Mouse (Mus musculus) limb, embryonic 14.5 days (tissue): ENCODE data around the gene Cbfa2t2. TPM values are rescaled to one million over a fixed set of nuclear protein-coding genes. Genes with fewer than 3 reads are reported as not detected.

Experiments
- ATAC-seq: fragments of 200-750 bp; cut with Nextera tagmentation; 2 replicates; pipeline ENCODE4 v1.8.0; 2017; ENCODE audit warnings: low read depth, moderate number of reproducible peaks, moderate TSS enrichment; ENCODE audit not compliant: low FRiP score
- DNase-seq: peaks from one replicate; pipeline ENCODE4 v3.0.0-alpha.2; 2015; ENCODE audit warnings: low spot score
- H3K27ac ChIP-seq: fragments of 300-500 bp; sonication (generic); replicated peaks from 2 replicates; pipeline ENCODE4 v1.5.1; 2014; ENCODE audit warnings: low read depth, mild to moderate bottlenecking, low read length, moderate library complexity, mixed read lengths
- H3K27me3 ChIP-seq: fragments of 300-500 bp; sonication (generic); 2 replicates; pipeline ENCODE4 v1.6.1; 2014; ENCODE audit warnings: low read length, mixed read lengths; ENCODE audit not compliant: control insufficient read depth, insufficient read depth
- H3K36me3 ChIP-seq: fragments of 300-500 bp; sonication (generic); 2 replicates; pipeline ENCODE4 v1.6.1; 2014; ENCODE audit warnings: mild to moderate bottlenecking, low read length, moderate library complexity, mixed read lengths; ENCODE audit not compliant: control insufficient read depth, insufficient read depth
- H3K4me1 ChIP-seq: fragments of 300-500 bp; sonication (generic); 2 replicates; pipeline ENCODE4 v1.6.1; 2014; ENCODE audit warnings: antibody characterized with exemption, low read length, mixed read lengths; ENCODE audit not compliant: control insufficient read depth, insufficient read depth
- H3K4me2 ChIP-seq: fragments of 300-500 bp; sonication (generic); replicated peaks from 2 replicates; pipeline ENCODE4 v1.6.1; 2014; ENCODE audit warnings: low read depth, mild to moderate bottlenecking, low read length, moderate library complexity; ENCODE audit not compliant: severe bottlenecking
- H3K4me3 ChIP-seq: fragments of 300-500 bp; sonication (generic); replicated peaks from 2 replicates; pipeline ENCODE4 v1.5.1; 2014; ENCODE audit warnings: low read length
- H3K9ac ChIP-seq: fragments of 300-500 bp; sonication (generic); 2 replicates; pipeline ENCODE4 v1.6.1; 2014; ENCODE audit warnings: mild to moderate bottlenecking, low read depth, low read length, moderate library complexity; ENCODE audit not compliant: severe bottlenecking
- H3K9me3 ChIP-seq: fragments of 300-500 bp; sonication (generic); 2 replicates; pipeline ENCODE4 v1.6.1; 2016; ENCODE audit warnings: low read length; ENCODE audit not compliant: control insufficient read depth
- POLR2A ChIP-seq: fragments of 200-500 bp; IDR thresholded peaks from 2 replicates; pipeline ENCODE4 v1.8.0; 2012; ENCODE audit warnings: inconsistent platforms, mild to moderate bottlenecking, moderate library complexity, borderline replicate concordance; ENCODE audit not compliant: insufficient read depth, insufficient read length; ENCODE audit errors: extremely low read depth
- WGBS: fragments of 180-500 bp; shearing (Covaris S2); extraction: QIAGEN DNeasy Blood & Tissue Kit; methylation state at CpG from one replicate; pipeline ENCODE4 v1.1.7; 2014; 5-methylcytosine and 5-hydroxymethylcytosine counted together
- polyA plus RNA-seq, 2 experiments: library from polyadenylated mRNA; depleted of rRNA in 1 of 2; stranded (reverse) in 1 of 2; unstranded in 1 of 2; fragments of >200 nt; fragmentation: Nextera tagmentation in 1 of 2; extraction: Ambion mirVana in 1 of 2; gene quantifications; 2 replicates each; pipeline versions ENCODE4 v1.2.1 to v1.2.3; 2012 to 2014

Cbfa2t2 gene
- polyA plus RNA-seq, 2 experiments, result 26.4 to 35.7 TPM

DNA sequence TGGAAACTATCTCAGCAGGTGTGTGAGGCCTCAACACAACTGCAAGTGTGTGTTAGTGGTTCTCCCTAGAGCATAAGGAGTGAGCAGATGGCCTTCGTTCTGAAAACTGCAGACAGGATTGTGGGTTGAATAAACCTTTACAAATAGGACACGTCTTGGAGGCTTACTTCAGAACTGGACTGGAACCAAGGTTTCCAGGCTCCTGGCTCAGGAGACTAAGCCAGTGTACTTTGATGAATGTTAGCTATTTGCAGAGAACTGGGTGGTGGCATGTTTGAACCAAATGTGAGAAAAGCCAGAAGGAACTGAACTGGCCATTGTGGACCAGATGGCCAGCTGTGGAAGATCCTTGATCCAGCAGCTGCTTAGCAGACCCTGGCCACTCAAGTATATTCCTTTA, 102.0 kb downstream of the Cbfa2t2 start:
- ATAC-seq (no peak), DNase-seq (no peak)
- 64% methylated on average over 2 of the region's 2 CpGs for WGBS
- Histone ChIP-seq H3K27me3 (no peaks in the 10 kb centered on the region), H3K9me3 (no peaks in the 10 kb centered on the region), H3K27ac (no peak overlapping the region), H3K4me1 (no peaks in the 10 kb centered on the region), H3K9ac (no peak overlapping the region), H3K4me2 (no peak overlapping the region), H3K4me3 (no peak overlapping the region), H3K36me3 (peaks cover 40% of the 10 kb centered on the region)
- TF ChIP-seq POLR2A, result no peak

DNA sequence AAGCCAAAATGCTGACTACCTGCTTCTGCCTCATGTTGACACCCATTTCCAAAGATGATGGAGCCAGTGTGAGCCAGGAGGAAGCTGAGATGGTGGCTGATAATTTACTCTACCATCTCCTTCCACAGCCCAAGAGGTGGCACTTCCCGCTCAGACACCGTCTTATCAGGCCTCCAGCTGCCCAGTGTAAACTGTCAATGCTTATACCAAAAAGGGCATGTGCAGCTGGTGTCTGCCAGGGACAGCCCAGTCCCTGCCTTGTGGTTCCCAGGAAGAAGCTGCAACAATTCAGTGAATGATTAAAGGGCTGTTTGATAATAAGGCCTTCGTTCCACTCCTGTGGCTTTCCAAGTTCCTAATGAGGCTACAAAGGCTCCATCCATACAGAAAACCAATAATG, 102.4 kb downstream of the Cbfa2t2 start:
- Histone ChIP-seq H3K4me1 (no peaks in the 10 kb centered on the region), H3K4me2 (no peak overlapping the region), H3K9ac (no peak overlapping the region), H3K27ac (no peak overlapping the region), H3K36me3 (peaks cover 36% of the 10 kb centered on the region), H3K27me3 (no peaks in the 10 kb centered on the region), H3K4me3 (no peak overlapping the region), H3K9me3 (no peaks in the 10 kb centered on the region)
- TF ChIP-seq POLR2A, result no peak
- no peak for DNase-seq
- WGBS, result 65% methylated on average over 3 of the region's 3 CpGs
- no peak for ATAC-seq

DNA sequence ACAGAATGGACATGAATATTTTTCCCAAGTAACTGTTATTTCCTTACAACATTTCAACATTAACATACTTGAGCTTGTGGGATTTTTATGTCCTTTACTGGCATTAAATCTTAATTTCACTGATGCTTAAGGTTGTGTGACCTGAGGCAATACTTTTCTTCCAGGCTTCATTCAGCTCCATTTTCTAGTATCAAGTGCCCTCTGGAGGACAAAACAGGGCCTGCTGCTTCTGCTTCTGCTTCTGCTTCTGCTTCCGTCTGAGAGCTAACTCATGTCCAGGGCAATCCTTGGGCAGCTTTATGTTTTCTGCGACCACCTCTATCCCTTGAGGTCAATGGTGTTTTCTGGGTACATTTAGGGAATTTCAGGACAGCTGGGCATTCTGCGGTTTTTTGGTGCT, 103.4 kb downstream of the Cbfa2t2 start:
- 76% methylated on average over 3 of the region's 3 CpGs for WGBS
- no peaks in the 10 kb centered on the region for H3K27me3 ChIP-seq
- DNase-seq (peak; percentile 46), ATAC-seq (no peak)
- H3K9ac ChIP-seq, result no peak overlapping the region
- H3K9me3 ChIP-seq, result no peaks in the 10 kb centered on the region
- H3K4me2 ChIP-seq, result no peak overlapping the region
- no peak for TF ChIP-seq POLR2A
- peaks cover 26% of the 10 kb centered on the region for H3K36me3 ChIP-seq
- no peak overlapping the region for H3K27ac ChIP-seq
- no peaks in the 10 kb centered on the region for H3K4me1 ChIP-seq
- H3K4me3 ChIP-seq, result no peak overlapping the region

DNA sequence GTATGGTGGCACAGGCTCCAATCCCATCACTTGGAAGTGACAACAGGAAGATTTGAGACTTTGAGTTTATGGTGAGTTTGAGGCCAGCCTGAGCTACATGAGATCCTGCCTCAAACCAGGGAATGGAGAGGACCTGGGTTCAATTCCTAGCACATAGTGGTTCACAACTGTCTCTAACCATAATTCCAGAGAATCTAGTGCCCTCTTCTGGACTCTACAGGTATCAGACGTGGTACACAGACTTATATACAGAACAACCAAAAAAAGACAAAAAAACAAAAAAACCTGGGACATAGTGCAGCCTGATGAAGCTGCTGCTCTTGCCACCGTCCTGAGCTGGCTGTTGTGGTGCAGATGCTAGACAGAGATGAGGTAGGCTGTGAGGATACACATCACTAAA, 105.3 kb downstream of the Cbfa2t2 start:
- Histone ChIP-seq H3K4me3 (no peak overlapping the region), H3K27ac (no peak overlapping the region), H3K9me3 (no peaks in the 10 kb centered on the region), H3K9ac (no peak overlapping the region), H3K4me2 (no peak overlapping the region), H3K4me1 (no peaks in the 10 kb centered on the region), H3K27me3 (no peaks in the 10 kb centered on the region), H3K36me3 (peaks cover 8% of the 10 kb centered on the region)
- DNase-seq (no peak), ATAC-seq (no peak)
- WGBS, result 73% methylated on average over 2 of the region's 2 CpGs
- no peak for TF ChIP-seq POLR2A

DNA sequence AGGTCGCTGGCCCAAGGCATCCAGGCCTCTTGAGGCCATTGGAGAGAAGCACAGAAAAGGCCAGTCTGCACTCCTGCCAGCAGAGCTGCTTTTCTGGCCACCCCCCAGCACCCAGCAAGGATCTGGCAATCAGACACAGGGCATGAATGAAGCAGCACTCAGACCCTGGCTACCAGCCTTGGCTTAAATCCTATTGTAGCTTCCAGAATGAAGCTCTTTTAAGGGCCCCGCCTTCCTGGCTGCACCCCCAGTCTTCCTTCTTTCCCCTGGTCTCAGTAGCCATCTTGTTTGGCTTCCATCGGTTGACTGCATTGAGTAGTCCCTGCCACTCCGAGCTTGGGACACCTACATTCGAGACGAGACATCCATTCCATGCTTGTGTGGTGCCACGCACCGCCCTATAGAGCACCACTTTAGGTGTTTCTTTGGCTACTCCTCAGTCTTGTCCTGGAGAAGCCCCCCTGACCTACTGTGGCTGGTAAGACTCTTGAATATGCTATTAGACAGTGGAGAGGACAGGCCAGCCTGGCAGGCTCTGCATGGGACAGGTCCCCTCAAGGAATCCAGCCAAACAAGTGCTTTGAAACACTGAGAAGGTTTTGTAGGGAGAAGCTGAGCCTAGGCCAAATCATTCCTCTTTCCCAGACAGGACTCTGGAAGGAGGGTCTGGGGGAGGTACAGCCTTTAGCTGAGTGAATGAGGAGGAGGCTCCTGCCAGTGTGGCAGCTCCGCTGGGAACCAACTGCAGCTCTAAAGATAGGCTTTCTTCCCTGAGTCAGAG, 107.5 kb downstream of the Cbfa2t2 start:
- no peak for TF ChIP-seq POLR2A
- WGBS, result 88% methylated on average over 9 of the region's 9 CpGs
- DNase-seq (no peak), ATAC-seq (no peak)
- H3K36me3 ChIP-seq, result no peaks in the 10 kb centered on the region
- no peak overlapping the region for H3K27ac ChIP-seq
- no peak overlapping the region for H3K4me2 ChIP-seq
- H3K4me3 ChIP-seq, result no peak overlapping the region
- H3K9me3 ChIP-seq, result no peaks in the 10 kb centered on the region
- no peaks in the 10 kb centered on the region for H3K27me3 ChIP-seq
- no peaks in the 10 kb centered on the region for H3K4me1 ChIP-seq
- no peak overlapping the region for H3K9ac ChIP-seq
